Mouse (Mus musculus) forebrain, embryonic 11.5 days (tissue): ENCODE data around the gene Chst11. TPM values are rescaled to one million over a fixed set of nuclear protein-coding genes. Genes with fewer than 3 reads are reported as not detected.

ENCODE experiments used
- ATAC-seq: fragments of 200-750 bp; cut with Nextera tagmentation; replicated peaks from 2 replicates; pipeline ENCODE4 v1.8.0; 2017; ENCODE audit warnings: moderate TSS enrichment; ENCODE audit not compliant: low FRiP score
- DNase-seq: peaks from one replicate; pipeline ENCODE4 v3.0.0-alpha.2; 2017; ENCODE audit warnings: low spot score
- H3K27ac ChIP-seq: fragments of 300-500 bp; sonication (generic); 2 replicates; pipeline ENCODE4 v1.5.1; 2014; ENCODE audit warnings: low read depth, low read length
- H3K27me3 ChIP-seq: fragments of 300-500 bp; sonication (generic); 2 replicates; pipeline ENCODE4 v1.6.1; 2014; ENCODE audit warnings: mild to moderate bottlenecking, low read length, mixed read lengths; ENCODE audit not compliant: control insufficient read depth, insufficient read depth
- H3K36me3 ChIP-seq: fragments of 300-500 bp; sonication (generic); 2 replicates; pipeline ENCODE4 v1.6.1; 2014; ENCODE audit warnings: mild to moderate bottlenecking, low read length, moderate library complexity, mixed read lengths; ENCODE audit not compliant: control insufficient read depth, insufficient read depth
- H3K4me1 ChIP-seq: fragments of 300-500 bp; sonication (generic); replicated peaks from 2 replicates; pipeline ENCODE4 v1.6.1; 2014; ENCODE audit warnings: low read length, mixed read lengths; ENCODE audit not compliant: control insufficient read depth, insufficient read depth
- H3K4me2 ChIP-seq: fragments of 300-500 bp; sonication (generic); 2 replicates; pipeline ENCODE4 v1.6.1; 2014; ENCODE audit warnings: low read depth, mild to moderate bottlenecking, low read length, moderate library complexity, mixed read lengths; ENCODE audit not compliant: severe bottlenecking
- H3K4me3 ChIP-seq: fragments of 300-500 bp; sonication (generic); 2 replicates; pipeline ENCODE4 v1.5.1; 2014; ENCODE audit warnings: low read depth, low read length
- H3K9ac ChIP-seq: fragments of 300-500 bp; sonication (generic); 2 replicates; pipeline ENCODE4 v1.6.1; 2014; ENCODE audit warnings: low read length
- H3K9me3 ChIP-seq: fragments of 300-500 bp; sonication (generic); 2 replicates; pipeline ENCODE4 v1.6.1; 2016; ENCODE audit warnings: low read length, mixed read lengths; ENCODE audit not compliant: control insufficient read depth
- WGBS: fragments of 180-500 bp; shearing (Covaris S2); extraction: QIAGEN DNeasy Blood & Tissue Kit; methylation state at CpG from one replicate; pipeline ENCODE4 v1.1.7; 2014; 5-methylcytosine and 5-hydroxymethylcytosine counted together
- polyA plus RNA-seq: library from polyadenylated mRNA; unstranded; fragments of >200 nt; fragmentation: Nextera tagmentation; extraction: Ambion mirVana; gene quantifications from 2 replicates; pipeline ENCODE4 v1.2.1, GENCODE M21; 2014

The Chst11 gene
- polyA plus RNA-seq, 1 experiment from 2014 or later: 1.9 TPM

GRCm38 (mm10) chr10:83106152-83106746, 121.0 kb downstream of the Chst11 start:
- WGBS: 16% methylated on average over 7 of the region's 7 CpGs
- peak; percentile 81 for ATAC-seq
- H3K36me3 ChIP-seq: no peaks in the 10 kb centered on the region

GRCm38 (mm10) chr10:83107385-83107784, 122.1 kb downstream of the Chst11 start:
- peak overlapping the region; percentile 62 for H3K27ac ChIP-seq
- H3K36me3 ChIP-seq: no peaks in the 10 kb centered on the region
- 34% methylated on average over 8 of the region's 8 CpGs for WGBS
- peaks cover 36% of the 10 kb centered on the region for H3K4me1 ChIP-seq
- H3K4me3 ChIP-seq: no peak overlapping the region
- no peak overlapping the region for H3K9ac ChIP-seq
- H3K9me3 ChIP-seq: no peaks in the 10 kb centered on the region
- no peak for ATAC-seq
- no peaks in the 10 kb centered on the region for H3K27me3 ChIP-seq
- no peak overlapping the region for H3K4me2 ChIP-seq
- no peak for DNase-seq

More at GRCm38 (mm10) chr10:83106152-83106746, 121.0 kb downstream of the Chst11 start:
- Histone ChIP-seq H3K9me3 (no peaks in the 10 kb centered on the region), H3K4me3 (no peak overlapping the region), H3K4me2 (no peak overlapping the region), H3K27me3 (no peaks in the 10 kb centered on the region), H3K4me1 (peaks cover 36% of the 10 kb centered on the region), H3K27ac (peak overlapping the region; percentile 62), H3K9ac (no peak overlapping the region)
- DNase-seq: peak; percentile 62

DNA sequence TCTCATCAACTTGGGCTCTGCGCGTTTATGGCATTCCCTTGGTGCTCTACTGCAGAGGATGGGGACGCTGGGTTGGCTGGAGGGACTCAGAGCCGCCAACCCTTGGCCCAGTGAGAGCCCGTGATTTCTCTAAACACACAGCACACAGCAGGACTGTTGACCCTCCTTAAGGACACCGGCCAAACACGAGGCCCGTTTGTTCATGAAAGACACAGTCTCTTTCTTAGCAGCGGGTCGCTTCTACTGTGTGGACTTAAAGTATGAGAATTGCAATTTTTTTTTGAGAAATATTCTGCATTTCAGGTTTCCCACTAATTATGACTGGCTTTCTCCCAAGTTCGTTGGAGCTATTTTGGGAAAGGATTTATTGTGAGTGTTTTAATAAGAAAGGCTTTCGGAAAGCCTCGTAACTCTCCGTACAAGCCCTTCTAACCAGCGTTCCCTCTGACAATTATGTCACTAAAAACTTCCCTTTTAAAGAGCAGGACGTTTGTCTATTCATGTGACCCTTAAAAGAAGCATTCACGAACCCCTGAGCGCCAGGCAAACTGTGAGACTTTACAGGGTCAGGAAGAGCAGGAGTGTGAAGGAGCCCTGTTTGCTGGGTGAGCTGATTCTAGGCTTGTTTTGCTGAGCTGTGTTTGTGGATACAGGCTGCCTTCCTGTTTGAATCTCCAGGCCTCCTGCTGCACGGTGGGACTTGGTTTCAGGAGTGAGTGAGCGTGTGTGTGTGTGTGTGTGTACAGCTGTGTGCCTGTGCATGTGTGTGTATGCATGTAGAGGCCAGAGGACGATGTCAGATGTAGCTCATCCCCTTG, 122.8 kb downstream of the Chst11 start:
- WGBS: 41% methylated on average over 21 of the region's 21 CpGs
- no peak overlapping the region for H3K4me2 ChIP-seq
- H3K27ac ChIP-seq: no peak overlapping the region
- no peaks in the 10 kb centered on the region for H3K27me3 ChIP-seq
- DNase-seq: peak; percentile 53
- peaks cover 31% of the 10 kb centered on the region for H3K4me1 ChIP-seq
- H3K36me3 ChIP-seq: no peaks in the 10 kb centered on the region
- H3K4me3 ChIP-seq: no peak overlapping the region
- H3K9ac ChIP-seq: peak overlapping the region; percentile 33
- no peaks in the 10 kb centered on the region for H3K9me3 ChIP-seq
- no peak for ATAC-seq

GRCm38 (mm10) chr10:83108946-83109345, 123.6 kb downstream of the Chst11 start:
- WGBS: 85% methylated on average over 6 of the region's 6 CpGs
- no peak overlapping the region for H3K4me2 ChIP-seq
- DNase-seq: no peak
- no peaks in the 10 kb centered on the region for H3K27me3 ChIP-seq
- no peak overlapping the region for H3K4me3 ChIP-seq
- no peak for ATAC-seq
- H3K27ac ChIP-seq: no peak overlapping the region
- H3K9me3 ChIP-seq: no peaks in the 10 kb centered on the region
- H3K36me3 ChIP-seq: no peaks in the 10 kb centered on the region
- H3K4me1 ChIP-seq: peaks cover 30% of the 10 kb centered on the region
- no peak overlapping the region for H3K9ac ChIP-seq

DNA sequence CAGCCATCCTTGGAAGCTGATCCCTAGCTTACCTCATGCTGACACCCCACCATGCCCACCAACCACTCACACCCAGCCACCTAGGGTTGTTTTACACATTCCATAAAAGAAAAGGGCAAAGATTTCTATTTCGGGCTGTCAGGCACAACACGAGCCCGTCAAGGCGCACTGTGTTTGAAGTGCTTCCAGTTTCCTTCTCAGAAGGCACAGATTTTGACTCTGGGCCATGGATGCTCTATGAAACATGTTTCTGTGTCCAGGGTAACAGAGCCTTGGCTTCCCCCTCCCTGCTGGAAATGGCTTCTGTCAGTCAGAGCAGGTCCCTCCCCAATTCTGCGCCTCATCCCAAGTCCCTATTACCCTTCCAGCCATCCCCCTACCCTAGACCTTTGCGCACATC, 125.7 kb downstream of the Chst11 start:
- ATAC-seq: no peak
- Histone ChIP-seq H3K4me3 (no peak overlapping the region), H3K36me3 (no peaks in the 10 kb centered on the region), H3K27me3 (no peaks in the 10 kb centered on the region), H3K4me1 (peaks cover 20% of the 10 kb centered on the region), H3K9me3 (no peaks in the 10 kb centered on the region), H3K9ac (no peak overlapping the region), H3K4me2 (no peak overlapping the region), H3K27ac (no peak overlapping the region)
- WGBS: 94% methylated on average over 6 of the region's 6 CpGs
- no peak for DNase-seq

- H3K27ac ChIP-seq: no peak overlapping the region
- no peak overlapping the region for H3K4me2 ChIP-seq
- H3K4me1 ChIP-seq: peaks cover 9% of the 10 kb centered on the region; the same call in 1 of the 2 replicates
- no peak for ATAC-seq
- H3K36me3 ChIP-seq: no peaks in the 10 kb centered on the region
- H3K27me3 ChIP-seq: no peaks in the 10 kb centered on the region
- no peaks in the 10 kb centered on the region for H3K9me3 ChIP-seq
- no peak overlapping the region for H3K9ac ChIP-seq
- DNase-seq: no peak
- no peak overlapping the region for H3K4me3 ChIP-seq
- WGBS: 81% methylated on average over 4 of the region's 4 CpGs
These were observed 127.0 kb downstream of the Chst11 start for GRCm38 (mm10) chr10:83112345-83112744.

- Histone ChIP-seq H3K27ac (no peak overlapping the region), H3K9me3 (no peaks in the 10 kb centered on the region), H3K4me1 (no peaks in the 10 kb centered on the region), H3K9ac (no peak overlapping the region), H3K27me3 (no peaks in the 10 kb centered on the region), H3K36me3 (no peaks in the 10 kb centered on the region), H3K4me2 (no peak overlapping the region), H3K4me3 (no peak overlapping the region)
- DNase-seq (no peak), ATAC-seq (no peak)
- 86% methylated on average over 5 of the region's 5 CpGs for WGBS
These were observed 129.3 kb downstream of the Chst11 start for GRCm38 (mm10) chr10:83114564-83114963.

- Histone ChIP-seq H3K4me3 (no peak overlapping the region), H3K9me3 (no peaks in the 10 kb centered on the region), H3K4me1 (no peaks in the 10 kb centered on the region), H3K36me3 (no peaks in the 10 kb centered on the region), H3K9ac (no peak overlapping the region), H3K27me3 (no peaks in the 10 kb centered on the region), H3K4me2 (no peak overlapping the region), H3K27ac (no peak overlapping the region)
- 65% methylated on average over 11 of the region's 11 CpGs for WGBS
- ATAC-seq: no peak
- DNase-seq: no peak
These were observed 131.6 kb downstream of the Chst11 start for GRCm38 (mm10) chr10:83116889-83117288.
